Mouse (Mus musculus): ENCODE data around the gene Mcm10. TPM values are rescaled to one million over a fixed set of nuclear protein-coding genes. Genes with fewer than 3 reads are reported as not detected.

The Mcm10 gene
- polyA plus RNA-seq, 1 experiment from 2014 or later, result 30.0 TPM

DNA sequence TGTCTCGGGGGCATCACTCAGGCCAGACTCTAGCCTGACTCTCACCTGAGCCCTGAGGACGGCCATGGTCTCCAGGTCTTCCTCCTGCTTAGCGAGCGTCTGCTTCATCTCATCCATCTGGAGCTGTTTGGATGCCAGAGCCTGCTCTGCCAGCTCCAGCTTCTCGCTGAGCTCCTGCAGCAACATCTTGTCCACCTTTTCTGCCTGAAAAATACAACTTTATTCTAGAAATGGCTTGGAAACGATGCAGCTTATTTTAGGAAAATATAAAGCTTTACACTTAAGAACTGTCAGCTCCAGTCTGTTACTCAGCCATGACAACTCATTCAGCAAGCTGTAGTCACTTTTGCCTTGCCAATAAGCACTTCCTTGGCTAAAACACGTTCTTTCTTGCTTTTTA, 18.6 kb upstream of the Mcm10 start:
- WGBS (ENCODE audit: insufficient replicate concordance), result 66% methylated on average over 7 of the region's 7 CpGs
- ATAC-seq (ENCODE audit: insufficient read depth), result no peak
- Histone ChIP-seq H3K9ac (no peak overlapping the region), H3K27me3 (no peaks in the 10 kb centered on the region), H3K36me3 (replicated peaks) (peaks cover 82% of the 10 kb centered on the region), H3K4me2 (no peak overlapping the region), H3K27ac (replicated peaks) (no peak overlapping the region), H3K9me3 (replicated peaks) (no peaks in the 10 kb centered on the region), H3K4me3 (replicated peaks) (no peak overlapping the region), H3K4me1 (replicated peaks) (peaks cover 16% of the 10 kb centered on the region)

DNA sequence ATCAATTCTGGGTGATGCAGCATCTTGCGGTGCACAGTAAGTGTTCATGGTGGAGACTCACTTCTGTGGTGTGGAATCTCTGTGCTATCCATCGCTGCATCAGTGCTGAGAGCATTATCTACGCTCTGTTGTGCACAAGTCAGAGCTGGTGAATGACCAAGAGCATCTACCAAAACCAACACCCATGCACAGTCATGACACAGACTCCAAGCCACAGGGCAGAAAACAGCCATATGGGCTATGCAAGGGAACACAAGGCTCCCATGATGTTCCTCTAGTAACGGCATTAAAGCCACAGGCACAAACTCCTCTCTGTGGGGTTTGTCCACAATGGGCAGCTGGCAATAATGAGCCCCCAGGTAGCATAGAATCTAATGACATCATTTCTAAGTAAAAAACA, 17.2 kb upstream of the Mcm10 start:
- H3K4me2 ChIP-seq, result no peak overlapping the region
- H3K36me3 ChIP-seq (replicated peaks), result peaks cover 74% of the 10 kb centered on the region
- no peaks in the 10 kb centered on the region for H3K27me3 ChIP-seq
- no peak overlapping the region for H3K4me3 ChIP-seq (replicated peaks)
- H3K9me3 ChIP-seq (replicated peaks), result no peaks in the 10 kb centered on the region
- H3K9ac ChIP-seq, result no peak overlapping the region
- no peak for ATAC-seq (ENCODE audit: insufficient read depth)
- peaks cover 16% of the 10 kb centered on the region for H3K4me1 ChIP-seq (replicated peaks)
- WGBS (ENCODE audit: insufficient replicate concordance), result 86% methylated on average over 4 of the region's 4 CpGs
- H3K27ac ChIP-seq (replicated peaks), result no peak overlapping the region

DNA sequence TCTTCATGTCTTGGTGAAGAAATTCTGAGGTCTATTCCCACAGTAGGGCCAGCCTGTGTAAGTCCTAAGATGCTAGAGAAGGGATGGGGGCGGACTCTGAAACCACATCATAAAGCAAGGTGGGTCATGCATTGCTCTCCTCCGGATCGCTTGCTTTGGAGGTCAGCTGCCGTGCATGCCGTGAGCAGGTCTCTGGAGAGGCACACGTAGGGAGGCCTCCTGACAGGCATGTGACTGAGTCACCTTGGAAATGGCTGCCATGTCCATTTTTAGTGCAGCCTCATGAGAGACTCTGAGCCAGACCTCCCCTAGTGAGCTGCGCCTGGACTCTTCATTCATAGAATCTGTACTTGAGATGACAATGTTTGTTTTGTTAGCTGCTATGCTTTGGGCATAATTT, 15.5 kb upstream of the Mcm10 start:
- H3K4me3 ChIP-seq (replicated peaks), result no peak overlapping the region
- no peaks in the 10 kb centered on the region for H3K27me3 ChIP-seq
- H3K4me1 ChIP-seq (replicated peaks), result peaks cover 12% of the 10 kb centered on the region
- peaks cover 74% of the 10 kb centered on the region for H3K36me3 ChIP-seq (replicated peaks)
- H3K9me3 ChIP-seq (replicated peaks), result no peaks in the 10 kb centered on the region
- no peak overlapping the region for H3K9ac ChIP-seq
- ATAC-seq (ENCODE audit: insufficient read depth), result no peak
- no peak overlapping the region for H3K27ac ChIP-seq (replicated peaks)
- H3K4me2 ChIP-seq, result no peak overlapping the region
- 87% methylated on average over 7 of the region's 7 CpGs for WGBS (ENCODE audit: insufficient replicate concordance)

DNA sequence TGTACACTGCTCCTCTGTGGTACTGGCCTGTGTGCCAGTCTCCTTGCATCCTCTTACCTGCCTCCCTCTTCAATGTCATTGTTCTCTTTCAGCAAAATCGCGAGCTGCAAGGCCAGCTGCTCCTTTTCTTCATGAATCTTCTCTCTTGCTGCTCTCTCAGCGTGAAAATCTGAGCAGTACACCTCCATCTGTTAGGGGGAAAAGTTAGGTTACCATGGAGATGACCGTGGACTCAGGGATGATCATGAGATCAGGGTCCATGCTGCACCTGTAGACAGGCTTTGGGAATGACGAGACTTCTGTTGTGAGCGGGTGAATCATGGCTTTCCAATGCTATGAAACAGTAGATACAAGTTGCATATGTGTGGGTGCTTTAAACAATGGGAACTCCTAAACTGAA, 14.5 kb upstream of the Mcm10 start:
- H3K27ac ChIP-seq (replicated peaks), result no peak overlapping the region

DNA sequence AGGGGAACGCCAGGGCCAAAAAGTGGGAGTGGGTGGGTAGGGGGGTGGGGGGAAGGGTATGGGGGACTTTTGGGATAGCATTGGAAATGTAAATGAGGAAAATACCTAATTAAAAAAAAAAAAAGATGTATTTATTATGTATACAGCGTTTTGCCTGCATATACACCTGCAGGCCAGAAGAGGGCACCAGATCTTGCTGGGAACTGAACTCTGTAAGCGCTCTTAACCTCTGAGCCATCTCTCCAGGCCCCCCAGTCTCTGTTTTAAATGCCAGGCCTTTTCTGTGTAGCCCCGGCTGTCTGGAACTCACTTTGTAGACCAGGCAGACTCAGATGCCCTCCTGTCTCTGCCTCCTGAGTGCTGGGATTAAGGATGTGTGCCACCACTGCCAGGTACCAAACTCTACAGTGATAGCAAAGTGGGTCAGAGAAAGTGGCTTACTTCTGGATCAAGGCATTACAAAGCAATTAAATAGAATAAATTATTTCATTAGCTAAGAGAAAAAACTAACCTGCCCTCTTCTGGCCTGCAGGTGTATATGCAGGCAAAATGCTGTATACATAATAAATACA, 12.7 kb upstream of the Mcm10 start:
- Histone ChIP-seq H3K9me3 (replicated peaks) (no peaks in the 10 kb centered on the region), H3K27ac (replicated peaks) (0 out of 2 replicates have a peak overlapping the region, but pooled peaks have one; percentile 33), H3K36me3 (replicated peaks) (peaks cover 71% of the 10 kb centered on the region), H3K9ac (no peak overlapping the region), H3K27me3 (no peaks in the 10 kb centered on the region), H3K4me1 (replicated peaks) (peaks cover 13% of the 10 kb centered on the region), H3K4me2 (no peak overlapping the region), H3K4me3 (replicated peaks) (no peak overlapping the region)
- 28% methylated on average over 4 of the region's 4 CpGs for WGBS (ENCODE audit: insufficient replicate concordance)
- ATAC-seq (ENCODE audit: insufficient read depth), result no peak

More for the DNA sequence above, 14.5 kb upstream of the Mcm10 start:
- Histone ChIP-seq H3K4me1 (replicated peaks) (peaks cover 13% of the 10 kb centered on the region), H3K9me3 (replicated peaks) (no peaks in the 10 kb centered on the region), H3K9ac (no peak overlapping the region), H3K36me3 (replicated peaks) (peaks cover 72% of the 10 kb centered on the region), H3K4me2 (no peak overlapping the region), H3K27me3 (no peaks in the 10 kb centered on the region), H3K4me3 (replicated peaks) (no peak overlapping the region)
- ATAC-seq (ENCODE audit: insufficient read depth), result no peak
- WGBS (ENCODE audit: insufficient replicate concordance), result 73% methylated on average over 6 of the region's 6 CpGs

DNA sequence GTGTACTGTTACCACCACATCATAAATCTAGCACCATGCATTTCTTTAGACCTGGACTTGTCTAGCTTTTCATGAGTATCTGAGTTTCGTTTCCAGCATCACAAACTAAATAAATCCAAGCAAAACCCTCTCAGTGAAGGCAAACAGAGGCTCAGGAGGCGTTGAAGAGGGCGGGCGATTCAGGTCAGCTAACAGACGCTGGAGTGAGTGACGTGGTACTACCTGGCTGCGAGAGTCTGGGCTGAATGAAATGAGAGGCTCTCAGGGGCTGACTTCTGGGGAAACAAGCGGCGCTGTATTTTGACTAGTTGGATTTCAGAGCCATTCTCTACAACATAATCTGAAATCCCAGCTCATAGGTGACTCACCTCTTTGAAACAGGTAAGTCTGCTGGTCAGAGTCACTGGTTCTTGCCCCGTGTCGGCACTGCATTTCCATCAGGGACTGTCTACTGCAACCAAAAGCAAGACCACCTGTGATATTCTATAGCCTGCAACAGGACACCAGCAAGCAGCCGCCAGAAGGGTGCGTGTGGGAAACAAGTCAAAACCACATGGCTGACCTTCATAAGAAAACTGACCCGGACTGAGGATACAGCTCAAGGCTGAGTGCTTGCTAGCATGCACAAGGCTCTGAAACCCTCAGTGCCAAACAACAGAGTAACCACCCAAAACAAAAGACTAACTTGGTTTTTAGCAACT, 11.3 kb upstream of the Mcm10 start:
- Histone ChIP-seq H3K27ac (replicated peaks) (no peak overlapping the region), H3K4me3 (replicated peaks) (no peak overlapping the region), H3K9me3 (replicated peaks) (no peaks in the 10 kb centered on the region), H3K9ac (no peak overlapping the region), H3K27me3 (no peaks in the 10 kb centered on the region), H3K36me3 (replicated peaks) (peaks cover 62% of the 10 kb centered on the region), H3K4me1 (replicated peaks) (peaks cover 13% of the 10 kb centered on the region), H3K4me2 (no peak overlapping the region)
- 80% methylated on average over 14 of the region's 14 CpGs for WGBS (ENCODE audit: insufficient replicate concordance)
- ATAC-seq (ENCODE audit: insufficient read depth), result no peak

DNA sequence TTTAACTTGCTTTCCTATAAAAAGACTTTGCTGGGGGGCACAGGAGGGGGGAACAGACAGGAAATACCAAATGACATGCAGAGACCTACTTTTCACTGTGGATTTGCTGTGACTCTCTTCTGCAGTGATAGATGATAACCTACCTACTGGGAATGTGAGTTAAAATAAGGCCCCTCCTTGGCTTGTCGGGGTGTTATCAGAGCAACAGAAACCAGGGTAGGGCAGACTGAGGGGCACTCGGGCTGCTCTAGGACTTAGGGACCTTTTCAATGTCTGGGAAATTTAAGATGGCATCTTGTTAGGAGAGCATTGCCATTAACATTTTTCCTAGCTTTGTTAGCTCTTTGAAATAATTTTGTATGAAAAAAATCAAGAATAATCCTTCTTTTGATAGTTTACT, 10.7 kb upstream of the Mcm10 start:
- peaks cover 59% of the 10 kb centered on the region for H3K36me3 ChIP-seq (replicated peaks)
- no peak overlapping the region for H3K27ac ChIP-seq (replicated peaks)

DNA sequence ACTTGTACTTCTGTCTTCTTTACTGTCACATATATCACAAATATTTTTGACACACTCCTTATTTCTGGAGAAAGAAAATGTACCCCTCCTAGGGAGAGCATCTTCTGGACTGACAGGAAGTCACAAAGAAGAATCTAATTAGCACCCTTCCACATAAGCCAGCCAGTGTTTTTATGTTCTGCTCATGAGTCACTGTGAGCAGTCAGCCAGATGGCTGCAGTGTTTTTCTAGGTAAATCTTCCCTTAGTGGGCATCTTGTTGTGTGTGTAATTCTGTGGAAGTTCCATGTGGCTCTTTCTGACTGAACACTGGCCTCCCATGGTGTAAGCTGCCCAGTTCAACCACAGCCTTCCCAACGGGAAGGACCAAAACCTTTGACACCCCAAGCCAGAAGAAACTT, 7.1 kb upstream of the Mcm10 start:
- no peak overlapping the region for H3K4me3 ChIP-seq (replicated peaks)
- peaks cover 35% of the 10 kb centered on the region for H3K36me3 ChIP-seq (replicated peaks)
- 75% methylated on average over 1 of the region's 1 CpGs for WGBS (ENCODE audit: insufficient replicate concordance)
- no peak for ATAC-seq (ENCODE audit: insufficient read depth)
- peaks cover 14% of the 10 kb centered on the region for H3K4me1 ChIP-seq (replicated peaks)
- no peak overlapping the region for H3K9ac ChIP-seq
- H3K27ac ChIP-seq (replicated peaks), result no peak overlapping the region
- no peaks in the 10 kb centered on the region for H3K9me3 ChIP-seq (replicated peaks)
- H3K4me2 ChIP-seq, result no peak overlapping the region
- no peaks in the 10 kb centered on the region for H3K27me3 ChIP-seq

More for the DNA sequence above, 10.7 kb upstream of the Mcm10 start:
- Histone ChIP-seq H3K9ac (no peak overlapping the region), H3K27me3 (no peaks in the 10 kb centered on the region), H3K9me3 (replicated peaks) (no peaks in the 10 kb centered on the region), H3K4me2 (no peak overlapping the region), H3K4me1 (replicated peaks) (peaks cover 13% of the 10 kb centered on the region), H3K4me3 (replicated peaks) (no peak overlapping the region)
- 13% methylated on average over 2 of the region's 2 CpGs for WGBS (ENCODE audit: insufficient replicate concordance)
- ATAC-seq (ENCODE audit: insufficient read depth), result no peak

DNA sequence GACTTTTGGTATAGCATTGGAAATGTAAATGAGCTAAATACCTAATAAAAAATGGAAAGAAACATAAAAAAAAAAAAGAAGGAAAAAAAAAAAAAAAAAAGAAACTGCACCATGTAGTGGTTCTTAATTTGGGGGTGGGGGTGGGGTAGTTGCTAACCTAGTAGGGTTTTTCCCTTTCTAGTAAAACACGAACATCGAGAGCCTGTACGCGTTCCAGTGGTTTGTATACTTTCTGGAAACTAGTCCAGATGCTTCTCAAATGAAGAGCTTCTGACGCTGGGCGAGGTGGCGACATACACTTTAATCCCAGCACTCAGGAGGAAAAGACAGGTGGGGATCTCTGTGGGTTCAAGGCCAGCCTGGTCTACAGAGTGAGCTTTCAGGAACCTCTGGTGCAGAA, 4.3 kb upstream of the Mcm10 start:
- Histone ChIP-seq H3K9ac (no peak overlapping the region), H3K27ac (replicated peaks) (no peak overlapping the region), H3K27me3 (no peaks in the 10 kb centered on the region), H3K4me1 (replicated peaks) (peaks cover 14% of the 10 kb centered on the region), H3K9me3 (replicated peaks) (no peaks in the 10 kb centered on the region), H3K36me3 (replicated peaks) (peaks cover 15% of the 10 kb centered on the region; the same call in 1 of the 2 replicates), H3K4me3 (replicated peaks) (no peak overlapping the region), H3K4me2 (no peak overlapping the region)
- ATAC-seq (ENCODE audit: insufficient read depth), result no peak
- 78% methylated on average over 7 of the region's 7 CpGs for WGBS (ENCODE audit: insufficient replicate concordance)

DNA sequence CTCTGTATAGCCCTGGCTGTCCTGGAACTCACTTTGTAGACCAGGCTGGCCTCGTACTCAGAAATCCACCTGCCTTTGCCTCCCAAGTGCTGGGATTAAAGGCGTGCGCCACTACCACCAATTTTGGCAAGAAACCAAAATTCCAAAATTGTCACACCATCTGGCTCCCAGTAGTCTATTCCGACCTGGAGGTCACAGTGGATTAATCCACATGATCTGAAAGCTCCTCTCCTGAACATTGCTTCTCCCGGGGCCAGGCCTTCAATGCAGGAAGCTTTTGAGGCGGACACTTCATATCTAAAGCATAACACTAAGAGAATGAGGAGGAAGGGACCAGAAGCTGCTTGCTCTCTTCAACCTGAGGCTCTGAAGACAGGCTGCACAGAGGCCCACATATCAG, 2.9 kb upstream of the Mcm10 start:
- ATAC-seq (ENCODE audit: insufficient read depth), result no peak
- Histone ChIP-seq H3K4me3 (replicated peaks) (no peak overlapping the region), H3K27me3 (no peaks in the 10 kb centered on the region), H3K9me3 (replicated peaks) (no peaks in the 10 kb centered on the region), H3K9ac (no peak overlapping the region), H3K4me1 (replicated peaks) (peaks cover 28% of the 10 kb centered on the region), H3K4me2 (no peak overlapping the region), H3K36me3 (replicated peaks) (peaks cover 6% of the 10 kb centered on the region), H3K27ac (replicated peaks) (no peak overlapping the region)
- WGBS (ENCODE audit: insufficient replicate concordance), result 77% methylated on average over 6 of the region's 6 CpGs

DNA sequence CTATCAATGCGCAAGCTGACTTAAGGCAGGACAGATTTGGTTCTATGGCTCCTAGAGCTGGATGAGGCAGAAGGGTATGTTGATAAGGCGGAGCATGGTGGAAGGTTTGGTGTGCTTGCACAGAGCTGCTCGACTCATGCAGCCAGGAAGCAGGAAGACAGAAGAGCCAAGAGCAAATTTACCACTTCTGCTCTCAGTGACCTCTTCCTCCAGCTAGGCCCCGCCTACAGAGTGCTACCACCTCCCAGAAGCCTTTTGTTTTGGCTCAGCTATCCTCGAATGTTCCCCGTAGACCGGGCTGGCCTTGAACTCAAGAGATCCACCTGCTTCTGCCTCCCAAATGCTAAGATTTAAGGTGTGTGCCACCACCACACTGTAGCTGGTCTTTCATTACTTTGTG, 2.0 kb upstream of the Mcm10 start:
- H3K4me1 ChIP-seq (replicated peaks), result peaks cover 29% of the 10 kb centered on the region
- H3K27ac ChIP-seq (replicated peaks), result peak overlapping the region; percentile 53; the same call in 1 of the 2 replicates
- peaks cover 9% of the 10 kb centered on the region for H3K36me3 ChIP-seq (replicated peaks)
- ATAC-seq (ENCODE audit: insufficient read depth), result no peak
- H3K9ac ChIP-seq, result no peak overlapping the region
- H3K4me3 ChIP-seq (replicated peaks), result no peak overlapping the region
- no peaks in the 10 kb centered on the region for H3K9me3 ChIP-seq (replicated peaks)
- H3K27me3 ChIP-seq, result no peaks in the 10 kb centered on the region
- H3K4me2 ChIP-seq, result no peak overlapping the region
- WGBS (ENCODE audit: insufficient replicate concordance), result 48% methylated on average over 7 of the region's 7 CpGs

Data from liver, embryonic 15.5 days (tissue).